Mouse (Mus musculus) ovary, postnatal 14 days (tissue): ENCODE measurements at regions not wholly inside any gene's neighbourhood (a gene's known extent, or its start where the extent isn't known, plus 50 kb on each side); places are given as distances from the start of the nearest gene placed in this dataset.
"Not testable (repeated sequence)": the region's sequence is repeated elsewhere in the genome, so short reads cannot be mapped to it uniquely, and the experiment has no call there.

ENCODE experiments used
- DNase-seq: peaks from one replicate; pipeline ENCODE4 v3.0.0; 2022; ENCODE audit warnings: low spot score

- DNase-seq: not testable (repeated sequence)
Measured at GRCm38 (mm10) chr8:20495542-20495941, 119.2 kb upstream of the Gm21119 start.

- not testable (repeated sequence) for DNase-seq
Measured at GRCm38 (mm10) chr8:20513920-20514319, 100.8 kb upstream of the Gm21119 start.

DNA sequence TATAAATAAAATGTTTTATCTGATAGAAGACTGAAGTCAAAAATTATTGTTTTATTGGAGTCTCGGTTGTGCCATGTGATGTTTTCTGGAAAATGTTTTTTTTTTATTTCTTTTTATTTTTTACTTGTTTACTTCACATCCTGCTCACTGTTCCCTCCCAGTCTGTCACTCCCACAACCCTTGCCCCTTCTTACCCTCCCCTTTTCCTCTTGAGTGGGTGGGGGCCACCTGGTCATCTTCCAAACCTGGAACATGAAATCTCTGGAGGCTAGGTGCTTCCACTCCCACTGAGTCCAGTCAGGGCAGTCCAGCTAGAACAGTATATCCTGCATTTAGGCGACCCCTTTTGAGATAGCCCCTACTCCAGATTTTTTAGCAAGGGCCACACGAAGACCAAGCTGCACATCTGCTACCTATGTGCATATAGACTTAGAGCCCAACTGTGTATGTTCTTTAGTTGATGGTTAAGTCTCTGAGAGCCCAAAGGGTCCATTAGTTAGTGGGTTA, 98.3 kb upstream of the Gm21119 start:
- DNase-seq: not testable (repeated sequence)

- DNase-seq: not testable (repeated sequence)
Measured at GRCm38 (mm10) chr8:20517551-20517950, 97.2 kb upstream of the Gm21119 start.

- DNase-seq: not testable (repeated sequence)
Measured at GRCm38 (mm10) chr8:20524539-20524938, 90.2 kb upstream of the Gm21119 start.

GRCm38 (mm10) chr8:20529048-20529447, 85.7 kb upstream of the Gm21119 start:
- DNase-seq: not testable (repeated sequence)

- not testable (repeated sequence) for DNase-seq
Measured at GRCm38 (mm10) chr8:20539031-20539430, 75.7 kb upstream of the Gm21119 start.

DNA sequence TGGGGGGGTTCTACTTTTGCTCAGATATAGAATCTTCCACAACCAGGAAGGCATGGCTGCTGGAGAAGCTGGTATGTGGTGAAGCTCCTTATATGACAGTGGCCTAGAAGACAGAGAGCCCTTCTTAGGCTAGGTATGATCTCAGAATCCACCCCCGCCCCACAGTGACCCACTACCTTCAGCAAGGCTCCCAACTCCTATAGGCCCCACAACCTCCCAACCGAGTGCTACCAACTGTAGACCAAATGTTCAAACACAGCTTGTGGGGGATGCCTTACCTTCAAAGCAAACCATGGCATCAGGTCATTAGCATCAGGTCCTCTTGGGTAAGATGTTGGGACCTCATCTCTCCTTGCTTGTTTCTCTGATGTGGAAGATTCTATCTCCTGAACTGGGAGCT, 70.6 kb upstream of the Gm21119 start:
- not testable (repeated sequence) for DNase-seq

DNA sequence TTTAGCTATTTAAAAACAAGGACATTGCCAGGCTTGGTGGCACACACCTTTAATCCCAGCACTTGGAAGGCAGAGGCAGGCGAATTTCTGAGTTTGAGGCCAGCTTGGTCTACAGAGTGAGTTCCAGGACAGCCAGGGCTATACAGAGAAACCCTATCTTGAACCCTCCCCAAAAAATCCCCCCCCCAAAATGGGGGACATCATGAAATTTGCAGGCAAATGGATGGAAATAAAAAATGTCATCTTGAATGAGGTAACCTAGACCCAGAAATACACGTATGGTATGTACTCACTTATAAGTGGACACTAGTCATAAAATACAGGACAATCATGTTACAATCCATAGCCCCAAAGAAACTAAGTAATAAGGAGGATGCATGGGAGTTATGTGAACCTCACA, 69.4 kb upstream of the Gm21119 start:
- not testable (repeated sequence) for DNase-seq

DNA sequence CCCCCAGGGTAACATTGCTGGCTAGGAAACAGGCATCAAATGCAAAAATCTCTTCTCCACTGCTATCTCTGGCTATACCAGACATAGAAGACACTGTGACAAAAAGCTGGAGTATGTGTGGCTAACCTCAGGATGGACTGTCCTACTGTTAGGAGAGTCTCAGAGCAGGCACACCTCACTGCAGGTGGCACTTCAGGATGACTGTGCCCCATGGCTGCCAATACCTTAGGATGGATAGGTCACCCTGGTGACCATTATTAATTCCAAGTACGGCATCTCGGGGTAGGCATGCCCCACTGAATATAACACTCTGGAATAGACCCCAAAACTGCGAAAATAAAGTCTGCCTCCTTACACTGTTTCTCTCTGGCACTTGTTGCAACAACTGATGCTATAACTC, 68.3 kb upstream of the Gm21119 start:
- not testable (repeated sequence) for DNase-seq

- peak; percentile 96 for DNase-seq
Measured at GRCm38 (mm10) chr8:20550054-20550778, 64.5 kb upstream of the Gm21119 start.

DNA sequence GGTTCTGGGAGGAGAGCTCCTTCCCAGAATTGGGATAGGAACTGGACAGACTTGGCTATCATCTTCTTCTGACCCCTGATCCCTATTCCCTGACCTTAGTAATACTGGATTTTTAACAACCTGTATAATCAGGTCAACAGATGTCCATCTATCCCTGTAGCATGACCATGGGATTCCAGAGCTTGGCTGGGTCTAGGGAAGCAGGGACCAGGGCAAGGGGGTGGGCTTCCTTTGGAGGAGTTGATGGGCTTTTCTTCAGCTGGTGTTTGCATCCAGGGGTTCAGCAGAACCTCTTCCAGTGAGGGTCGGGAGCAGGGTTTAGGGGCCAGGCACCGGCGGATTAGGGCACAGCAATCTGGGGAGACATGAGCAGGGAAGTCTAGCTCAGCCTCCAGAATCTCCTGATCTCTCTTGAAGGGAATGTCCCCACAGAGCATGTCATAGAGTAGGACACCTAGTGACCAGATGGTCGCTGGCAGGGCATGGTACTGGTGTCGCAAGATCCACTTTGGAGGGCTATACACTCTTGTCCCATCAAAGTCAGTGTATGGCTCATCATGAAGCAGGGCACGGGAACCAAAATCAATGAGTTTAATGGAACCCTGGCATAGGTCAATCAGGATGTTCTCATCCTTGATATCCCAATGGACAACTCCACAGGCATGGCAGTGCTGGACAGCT, 58.1 kb upstream of the Gm21119 start:
- not testable (repeated sequence) for DNase-seq

DNA sequence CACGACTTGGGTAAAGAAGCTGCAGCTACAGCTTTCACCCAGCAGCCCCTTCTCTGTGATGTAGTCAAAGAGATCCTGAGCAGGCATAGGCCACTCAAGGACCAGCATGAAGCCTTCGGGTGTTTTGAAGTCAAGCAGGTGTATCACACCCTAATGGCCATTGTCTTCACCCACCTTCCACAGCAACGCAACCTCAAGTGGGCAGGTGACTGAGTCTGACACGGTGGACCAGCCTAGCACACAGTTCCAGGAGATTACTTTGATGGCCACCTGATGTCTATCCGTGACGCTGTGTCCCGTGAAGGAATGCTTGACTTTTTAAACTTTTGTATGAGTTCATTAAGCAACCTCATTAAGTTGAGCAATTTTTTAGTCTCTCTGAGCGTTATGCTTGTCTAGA, 57.5 kb upstream of the Gm21119 start:
- not testable (repeated sequence) for DNase-seq

DNA sequence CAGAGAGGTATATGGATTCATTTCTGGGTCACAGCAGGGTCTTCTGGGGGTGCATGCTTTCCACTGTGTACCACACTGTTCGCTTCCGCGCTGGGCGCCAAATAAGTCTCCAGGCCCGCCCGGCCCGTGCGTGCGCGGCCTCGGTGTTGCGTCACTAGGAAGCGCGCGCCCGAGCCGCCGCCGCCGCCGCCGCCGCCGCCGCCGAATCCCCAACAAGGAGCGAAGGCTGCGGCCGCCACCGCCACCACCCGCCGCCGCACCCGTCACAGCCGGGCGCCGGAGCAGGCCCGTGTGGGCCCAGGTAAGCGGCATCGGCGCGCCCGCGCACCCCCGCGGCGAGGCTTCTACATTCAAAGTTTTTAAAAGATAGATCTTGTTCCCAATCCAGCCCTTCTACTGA, 57.1 kb upstream of the Gm21119 start:
- DNase-seq: not testable (repeated sequence)
